Mouse (Mus musculus) 416B (cell line): ENCODE measurements at regions not wholly inside any gene's neighbourhood (a gene's known extent, or its start where the extent isn't known, plus 50 kb on each side); places are given as distances from the start of the nearest gene placed in this dataset.
A peak's percentile ranks its signal among the peaks of the same experiment; 100 is the strongest.

Experiments
- DNase-seq: peaks from one replicate; pipeline ENCODE4 v3.0.0; 2011; ENCODE audit warnings: low read depth

- DNase-seq, result no peak
Observed at GRCm38 (mm10) chr8:59499618-59500017, 587.2 kb upstream of the Galntl6 start.

GRCm38 (mm10) chr8:59491392-59491791 is 579.0 kb upstream of the Galntl6 start:
- no peak for DNase-seq

GRCm38 (mm10) chr8:59478257-59478656 is 565.8 kb upstream of the Galntl6 start:
- no peak for DNase-seq

- no peak for DNase-seq
Observed at GRCm38 (mm10) chr8:59474195-59474594, 561.8 kb upstream of the Galntl6 start.

- DNase-seq, result no peak
Observed at GRCm38 (mm10) chr8:59448622-59449021, 536.2 kb upstream of the Galntl6 start.

GRCm38 (mm10) chr8:59403659-59404058 is 491.2 kb upstream of the Galntl6 start:
- DNase-seq, result no peak

- DNase-seq, result no peak
Observed at GRCm38 (mm10) chr8:59389706-59390105, 477.3 kb upstream of the Galntl6 start.

GRCm38 (mm10) chr8:59384711-59385110 is 472.3 kb upstream of the Galntl6 start:
- peak; percentile 3 for DNase-seq

- no peak for DNase-seq
Observed at GRCm38 (mm10) chr8:59352983-59353382, 440.5 kb upstream of the Galntl6 start.

GRCm38 (mm10) chr8:59334990-59335389 is 422.6 kb upstream of the Galntl6 start:
- no peak for DNase-seq
